Mouse (Mus musculus) ES-E14 (cell line): Measurements from ENCODE around the gene B430218F22Rik. TPM values are rescaled to one million over a fixed set of nuclear protein-coding genes. Genes with fewer than 3 reads are reported as not detected.
A peak's percentile ranks its signal among the peaks of the same experiment; 100 is the strongest.

Experiments used
- DNase-seq: peaks from one replicate; pipeline ENCODE4 v3.0.0-alpha.2; 2013; ENCODE audit warnings: low read depth, low spot score
- H3K27ac ChIP-seq: 2 replicates; pipeline ENCODE4 v1.5.1; 2012; ENCODE audit warnings: low read depth, mild to moderate bottlenecking, low read length, moderate library complexity, mixed read lengths; ENCODE audit not compliant: poor library complexity, insufficient read depth, severe bottlenecking
- H3K36me3 ChIP-seq: 2 replicates; pipeline ENCODE4 v1.6.1; 2012; ENCODE audit warnings: mild to moderate bottlenecking, low read length, moderate library complexity, mixed read lengths; ENCODE audit not compliant: control insufficient read depth, poor library complexity, insufficient read depth, severe bottlenecking
- H3K4me1 ChIP-seq, 2 experiments: fragments of 150-350 bp in 1 of 2; sonication (generic) in 1 of 2; 2 replicates each; pipeline ENCODE4 v1.6.1; 2012; ENCODE audit warnings: low read length in 2 of 2, mild to moderate bottlenecking in 1 of 2, mixed read lengths in 1 of 2; ENCODE audit not compliant: control insufficient read depth in 2 of 2, insufficient read depth in 2 of 2, poor library complexity in 1 of 2
- H3K4me3 ChIP-seq, 2 experiments: fragments of 150-350 bp in 1 of 2; sonication (generic) in 1 of 2; 2 replicates each; pipeline ENCODE4 v1.5.1; 2012; ENCODE audit warnings: low read length in 2 of 2, low read depth in 1 of 2, mild to moderate bottlenecking in 1 of 2, mixed read lengths in 1 of 2; ENCODE audit not compliant: insufficient read depth in 1 of 2, poor library complexity in 1 of 2, severe bottlenecking in 1 of 2
- H3K9ac ChIP-seq: 2 replicates; pipeline ENCODE4 v1.6.1; 2012; ENCODE audit warnings: low read depth, mild to moderate bottlenecking, low read length, mixed read lengths; ENCODE audit not compliant: poor library complexity, insufficient read depth, severe bottlenecking
- H3K9me3 ChIP-seq: fragments of 150-350 bp; sonication (generic); 2 replicates; pipeline ENCODE4 v1.6.1; 2012; ENCODE audit warnings: low read depth, mild to moderate bottlenecking, low read length; ENCODE audit not compliant: control insufficient read depth, insufficient read depth
- CHD2 ChIP-seq: IDR thresholded peaks from 2 replicates; pipeline ENCODE4 v1.6.1; 2014; ENCODE audit warnings: mild to moderate bottlenecking, low read depth, low read length, inconsistent platforms
- HCFC1 ChIP-seq: IDR thresholded peaks from 2 replicates; pipeline ENCODE4 v1.6.1; 2012; ENCODE audit warnings: low read length, inconsistent platforms, borderline replicate concordance; ENCODE audit not compliant: insufficient read depth
- MAFK ChIP-seq: IDR thresholded peaks from 2 replicates; pipeline ENCODE4 v1.6.1; 2014; ENCODE audit warnings: mild to moderate bottlenecking, low read depth, low read length, inconsistent platforms; ENCODE audit not compliant: insufficient read depth
- ZC3H11A ChIP-seq: IDR thresholded peaks from 2 replicates; pipeline ENCODE4 v1.6.1; 2012; ENCODE audit warnings: low read depth, mild to moderate bottlenecking, inconsistent platforms, low read length, borderline replicate concordance
- ZNF384 ChIP-seq: IDR thresholded peaks from 2 replicates; pipeline ENCODE4 v1.6.1; 2012; ENCODE audit warnings: low read depth, low read length, inconsistent platforms
- in situ Hi-C, 2 experiments: fragments of 600-800 bp; cut with MboI; formaldehyde crosslinking; loops; one replicate each; pipeline ENCODE4 v1.15.1; 2025; ENCODE audit warnings: low sequenced_read_pairs in 2 of 2, inconsistent platforms in 1 of 2; ENCODE audit not compliant: unreplicated experiment in 2 of 2
- total RNA-seq: library from RNA; depleted of rRNA; stranded (reverse); fragments of 300-350 nt; gene quantifications from 2 replicates; pipeline ENCODE4 v1.2.3, GENCODE M21; 2012

Gene B430218F22Rik
- total RNA-seq, 1 experiment = 3.0 TPM

DNA sequence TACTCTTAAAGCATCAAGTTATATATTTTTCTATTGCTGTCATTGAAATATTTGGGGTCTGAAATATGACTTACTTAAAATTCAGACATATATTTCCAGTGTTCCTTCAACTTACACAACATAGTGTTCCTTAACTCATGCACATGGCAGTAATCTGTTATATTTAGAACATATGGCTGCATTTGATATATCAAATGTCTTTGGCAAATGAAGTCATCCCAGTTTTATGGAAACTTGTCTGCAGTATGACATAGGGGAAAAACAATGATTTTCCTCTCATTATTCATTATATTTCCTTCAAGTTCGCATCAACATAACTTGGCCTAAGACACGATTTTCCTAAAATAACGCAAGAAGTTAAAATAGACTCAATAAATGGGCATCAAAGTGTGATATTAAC is 9.4 kb downstream of the B430218F22Rik start:
- TF ChIP-seq MAFK (no peak), CHD2 (no peak), HCFC1 (no peak), ZNF384 (no peak), ZC3H11A (no peak)
- DNase-seq = no peak
- Histone ChIP-seq H3K4me3 (no peak overlapping the region), H3K27ac (no peak overlapping the region), H3K9ac (no peak overlapping the region), H3K36me3 (no peaks in the 10 kb centered on the region), H3K9me3 (no peaks in the 10 kb centered on the region), H3K4me1 (no peaks in the 10 kb centered on the region)
- in situ Hi-C loops = no loop called here

DNA sequence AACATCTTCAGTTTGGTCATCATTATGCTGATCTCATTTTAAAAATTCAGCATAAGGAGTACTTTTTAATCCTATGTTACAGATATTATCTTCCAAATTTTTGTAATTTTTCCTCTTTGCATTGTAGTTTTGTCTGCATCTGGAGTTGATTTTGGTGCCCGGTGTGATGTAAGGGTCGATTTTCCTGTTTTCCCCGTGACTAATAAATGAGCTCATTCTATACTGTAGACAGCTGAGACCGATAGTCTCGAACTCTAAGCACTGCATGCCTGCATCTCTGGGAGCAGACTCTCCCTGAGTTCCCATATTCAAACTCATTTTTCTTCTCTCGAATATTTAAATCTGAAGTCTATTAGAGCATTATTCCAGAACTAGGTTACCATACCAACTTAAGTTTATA is 13.9 kb downstream of the B430218F22Rik start:
- TF ChIP-seq ZC3H11A (no peak), ZNF384 (no peak), MAFK (no peak), HCFC1 (no peak), CHD2 (no peak)
- Histone ChIP-seq H3K4me3 (no peak overlapping the region), H3K9ac (no peak overlapping the region), H3K36me3 (no peaks in the 10 kb centered on the region), H3K27ac (no peak overlapping the region), H3K4me1 (no peaks in the 10 kb centered on the region), H3K9me3 (no peaks in the 10 kb centered on the region)
- in situ Hi-C loops = loop anchor here (10.0 to 25.0 kb wide), 3 partner anchors 194 to 962 kb away; no protein-coding TSS in a partner anchor
- DNase-seq = no peak

DNA sequence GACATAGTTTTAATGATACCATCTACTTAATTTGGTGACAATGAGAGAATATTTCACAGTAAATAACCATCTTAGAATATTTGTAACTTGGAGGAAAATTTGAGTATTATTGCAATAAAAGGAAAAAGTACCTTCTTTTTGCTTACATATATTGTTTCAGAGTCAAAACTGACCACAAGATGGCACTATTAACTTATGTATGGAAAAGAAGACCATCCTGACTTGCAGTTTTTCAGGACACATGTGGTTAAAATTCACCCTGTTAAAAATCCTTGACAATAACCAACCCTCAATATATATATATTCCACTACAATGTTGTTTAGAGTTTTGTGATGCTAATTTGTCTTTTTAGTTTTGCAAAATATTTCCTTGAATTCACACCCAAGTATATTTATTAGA is 17.1 kb downstream of the B430218F22Rik start:
- DNase-seq = peak; percentile 33
- in situ Hi-C loops = loop anchor here (10.0 to 25.0 kb wide), 3 partner anchors 191 to 959 kb away; no protein-coding TSS in a partner anchor
- Histone ChIP-seq H3K9ac (no peak overlapping the region), H3K36me3 (no peaks in the 10 kb centered on the region), H3K9me3 (no peaks in the 10 kb centered on the region), H3K27ac (no peak overlapping the region), H3K4me3 (no peak overlapping the region), H3K4me1 (no peaks in the 10 kb centered on the region)
- TF ChIP-seq ZC3H11A (peak; percentile 79; the same call in 1 of the 2 replicates), CHD2 (no peak), ZNF384 (no peak), MAFK (peak; percentile 77)

DNA sequence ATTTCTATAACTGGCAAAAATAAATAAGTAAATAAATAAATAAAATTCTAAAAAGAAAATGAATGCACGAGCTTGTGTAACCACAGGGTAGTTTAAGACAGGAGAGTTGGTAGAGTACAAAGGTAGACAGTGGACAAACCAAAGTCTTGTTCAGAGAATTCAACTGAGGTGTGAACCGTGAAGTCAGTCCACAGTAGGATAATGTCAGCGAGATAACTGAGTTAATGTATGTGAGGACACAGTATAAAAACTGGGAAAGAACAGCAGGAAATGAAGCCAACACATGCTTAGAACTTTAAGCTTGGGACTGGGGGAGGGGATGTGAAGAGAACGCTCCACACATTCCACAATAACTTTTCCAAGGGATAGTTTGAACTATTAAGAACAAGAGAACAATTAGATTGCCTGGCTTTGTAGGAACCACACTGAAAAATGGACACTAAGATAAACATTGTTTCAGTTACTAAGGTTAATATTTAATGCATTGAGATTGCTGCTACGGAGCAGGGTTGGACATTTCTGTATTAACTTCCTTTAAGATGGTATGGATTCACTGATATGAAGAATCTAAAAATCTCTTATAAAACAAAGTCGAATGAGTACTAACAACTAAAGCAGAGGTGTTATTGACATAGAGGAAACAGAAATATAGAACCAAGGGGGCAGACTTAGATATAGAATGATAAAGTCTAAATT is 25.0 kb downstream of the B430218F22Rik start:
- Histone ChIP-seq H3K27ac (no peak overlapping the region), H3K36me3 (no peaks in the 10 kb centered on the region), H3K4me3 (no peak overlapping the region), H3K9ac (no peak overlapping the region), H3K9me3 (no peaks in the 10 kb centered on the region), H3K4me1 (no peaks in the 10 kb centered on the region)
- TF ChIP-seq MAFK = no peak
- no peak for TF ChIP-seq HCFC1
- TF ChIP-seq ZNF384 = no peak
- no peak for TF ChIP-seq CHD2
- TF ChIP-seq ZC3H11A = no peak
- in situ Hi-C loops = loop anchor here (25.0 kb wide), 2 partner anchors 926 to 951 kb away; no protein-coding TSS in a partner anchor
- DNase-seq = no peak
